Mouse (Mus musculus): Measurements from ENCODE around the gene Prkca. TPM values are rescaled to one million over a fixed set of nuclear protein-coding genes. Genes with fewer than 3 reads are reported as not detected.

Gene Prkca
- polyA plus RNA-seq, 1 experiment from 2014 or later: 4.5 TPM

GRCm38 (mm10) chr11:108309791-108310190, 33.9 kb downstream of the Prkca start:
- no peaks in the 10 kb centered on the region for H3K36me3 ChIP-seq (ENCODE audit: control insufficient read depth, insufficient read depth, low read length)
- H3K9me3 ChIP-seq (ENCODE audit: control insufficient read depth, low read length): no peaks in the 10 kb centered on the region
- 92% methylated on average over 5 of the region's 5 CpGs for WGBS
- H3K27me3 ChIP-seq (ENCODE audit: control insufficient read depth, insufficient read depth, low read length): no peaks in the 10 kb centered on the region
- H3K4me2 ChIP-seq: no peak overlapping the region
- no peak overlapping the region for H3K9ac ChIP-seq (ENCODE audit: low read length)
- peak; percentile 12 for DNase-seq (ENCODE audit: low spot score, missing footprints)
- H3K27ac ChIP-seq (ENCODE audit: low read depth, low read length): no peak overlapping the region
- ATAC-seq (ENCODE audit: low FRiP score): no peak
- no peak overlapping the region for H3K4me3 ChIP-seq (ENCODE audit: low read depth, low read length)
- no peaks in the 10 kb centered on the region for H3K4me1 ChIP-seq (ENCODE audit: control insufficient read depth, insufficient read depth, low read length)

DNA sequence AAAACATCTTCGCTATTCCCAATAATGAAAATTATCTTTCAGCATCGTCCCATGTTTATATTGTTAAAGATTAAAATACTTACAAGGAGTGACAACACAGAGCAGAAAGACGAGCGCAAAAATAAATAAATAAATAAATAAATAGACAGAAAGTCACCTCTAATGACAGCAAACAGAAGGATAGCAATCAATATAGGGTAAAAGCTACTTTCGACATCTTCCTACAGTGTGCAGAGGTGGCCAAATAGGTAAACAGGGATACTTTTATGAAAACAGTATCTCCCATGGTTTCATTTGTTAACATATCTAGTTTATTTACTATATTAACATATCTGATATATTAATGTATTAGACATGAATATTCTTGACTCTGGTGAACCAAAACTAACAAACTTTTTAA, 35.5 kb downstream of the Prkca start:
- Histone ChIP-seq H3K27ac (ENCODE audit: low read depth, low read length) (no peak overlapping the region), H3K4me3 (ENCODE audit: low read depth, low read length) (no peak overlapping the region), H3K27me3 (ENCODE audit: control insufficient read depth, insufficient read depth, low read length) (no peaks in the 10 kb centered on the region), H3K4me1 (ENCODE audit: control insufficient read depth, insufficient read depth, low read length) (no peaks in the 10 kb centered on the region), H3K9me3 (ENCODE audit: control insufficient read depth, low read length) (no peaks in the 10 kb centered on the region), H3K36me3 (ENCODE audit: control insufficient read depth, insufficient read depth, low read length) (no peaks in the 10 kb centered on the region), H3K4me2 (no peak overlapping the region), H3K9ac (ENCODE audit: low read length) (no peak overlapping the region)
- ATAC-seq (ENCODE audit: low FRiP score) (no peak), DNase-seq (ENCODE audit: low spot score, missing footprints) (peak; percentile 12)
- 93% methylated on average over 5 of the region's 5 CpGs for WGBS

DNA sequence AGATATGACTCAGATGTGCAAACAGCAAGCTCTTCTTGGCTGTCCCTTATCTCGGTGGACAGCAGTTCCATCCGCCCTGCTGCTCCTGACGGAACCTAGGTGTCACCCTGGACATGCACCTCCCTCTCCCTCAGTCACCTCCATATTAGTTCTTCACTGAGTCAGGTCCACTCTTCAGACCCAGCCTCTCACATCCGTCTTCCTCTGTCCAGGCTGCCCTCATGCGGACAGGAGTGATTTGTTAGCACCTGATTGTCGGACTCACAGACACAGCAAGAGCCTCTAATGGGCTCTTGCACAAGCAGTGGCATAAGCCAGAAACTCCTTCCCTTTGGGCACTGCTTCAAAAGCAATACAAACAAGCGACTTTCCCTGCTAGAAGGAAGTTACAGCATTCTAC, 36.5 kb downstream of the Prkca start:
- H3K9ac ChIP-seq (ENCODE audit: low read length): no peak overlapping the region
- no peak overlapping the region for H3K4me3 ChIP-seq (ENCODE audit: low read depth, low read length)
- H3K27ac ChIP-seq (ENCODE audit: low read depth, low read length): no peak overlapping the region
- H3K4me1 ChIP-seq (ENCODE audit: control insufficient read depth, insufficient read depth, low read length): no peaks in the 10 kb centered on the region
- 86% methylated on average over 7 of the region's 7 CpGs for WGBS
- ATAC-seq (ENCODE audit: low FRiP score) (no peak), DNase-seq (ENCODE audit: low spot score, missing footprints) (peak; percentile 26)
- H3K36me3 ChIP-seq (ENCODE audit: control insufficient read depth, insufficient read depth, low read length): no peaks in the 10 kb centered on the region
- H3K4me2 ChIP-seq: no peak overlapping the region
- no peaks in the 10 kb centered on the region for H3K9me3 ChIP-seq (ENCODE audit: control insufficient read depth, low read length)
- H3K27me3 ChIP-seq (ENCODE audit: control insufficient read depth, insufficient read depth, low read length): no peaks in the 10 kb centered on the region

GRCm38 (mm10) chr11:108303787-108304186, 39.9 kb downstream of the Prkca start:
- Histone ChIP-seq H3K27ac (ENCODE audit: low read depth, low read length) (no peak overlapping the region), H3K4me1 (ENCODE audit: control insufficient read depth, insufficient read depth, low read length) (no peaks in the 10 kb centered on the region), H3K27me3 (ENCODE audit: control insufficient read depth, insufficient read depth, low read length) (no peaks in the 10 kb centered on the region), H3K36me3 (ENCODE audit: control insufficient read depth, insufficient read depth, low read length) (no peaks in the 10 kb centered on the region), H3K4me3 (ENCODE audit: low read depth, low read length) (no peak overlapping the region), H3K9ac (ENCODE audit: low read length) (no peak overlapping the region), H3K4me2 (no peak overlapping the region), H3K9me3 (ENCODE audit: control insufficient read depth, low read length) (no peaks in the 10 kb centered on the region)
- WGBS: 90% methylated on average over 4 of the region's 4 CpGs
- ATAC-seq (ENCODE audit: low FRiP score): no peak
- peak; percentile 2 for DNase-seq (ENCODE audit: low spot score, missing footprints)

- DNase-seq (ENCODE audit: low spot score, missing footprints): peak; percentile 68
- Histone ChIP-seq H3K27me3 (ENCODE audit: control insufficient read depth, insufficient read depth, low read length) (no peaks in the 10 kb centered on the region), H3K9ac (ENCODE audit: low read length) (no peak overlapping the region), H3K36me3 (ENCODE audit: control insufficient read depth, insufficient read depth, low read length) (no peaks in the 10 kb centered on the region), H3K9me3 (ENCODE audit: control insufficient read depth, low read length) (no peaks in the 10 kb centered on the region), H3K4me3 (ENCODE audit: low read depth, low read length) (no peak overlapping the region), H3K27ac (ENCODE audit: low read depth, low read length) (no peak overlapping the region), H3K4me1 (ENCODE audit: control insufficient read depth, insufficient read depth, low read length) (peaks cover 4% of the 10 kb centered on the region; the same call in 1 of the 2 replicates), H3K4me2 (no peak overlapping the region)
- no peak for ATAC-seq (ENCODE audit: low FRiP score)
- 80% methylated on average over 10 of the region's 10 CpGs for WGBS
These were observed 41.8 kb downstream of the Prkca start for GRCm38 (mm10) chr11:108301796-108302490.

DNA sequence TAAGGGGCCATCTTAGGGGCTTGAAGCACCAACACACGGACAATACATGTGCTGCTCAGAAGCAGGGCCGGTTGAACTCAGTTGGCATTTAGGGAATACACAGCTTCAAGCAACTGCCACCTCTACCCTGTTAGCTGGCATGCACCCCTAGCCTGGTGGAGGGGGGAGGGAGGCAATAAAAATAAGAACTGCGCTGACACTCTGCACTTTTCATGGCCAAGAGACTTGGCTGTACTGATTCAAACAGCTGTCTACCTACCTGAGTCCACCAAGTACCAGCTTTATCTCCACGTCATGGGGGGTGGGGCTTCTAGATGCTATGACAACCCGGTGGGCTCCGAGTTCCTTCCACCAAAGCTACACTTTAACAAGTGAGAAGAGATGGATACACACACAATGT, 42.7 kb downstream of the Prkca start:
- peak; percentile 21 for DNase-seq (ENCODE audit: low spot score, missing footprints)
- no peak overlapping the region for H3K9ac ChIP-seq (ENCODE audit: low read length)
- H3K4me3 ChIP-seq (ENCODE audit: low read depth, low read length): no peak overlapping the region
- H3K27me3 ChIP-seq (ENCODE audit: control insufficient read depth, insufficient read depth, low read length): no peaks in the 10 kb centered on the region
- H3K9me3 ChIP-seq (ENCODE audit: control insufficient read depth, low read length): no peaks in the 10 kb centered on the region
- H3K4me1 ChIP-seq (ENCODE audit: control insufficient read depth, insufficient read depth, low read length): peaks cover 4% of the 10 kb centered on the region; the same call in 1 of the 2 replicates
- H3K4me2 ChIP-seq: no peak overlapping the region
- ATAC-seq (ENCODE audit: low FRiP score): no peak
- H3K27ac ChIP-seq (ENCODE audit: low read depth, low read length): no peak overlapping the region
- 75% methylated on average over 6 of the region's 6 CpGs for WGBS
- H3K36me3 ChIP-seq (ENCODE audit: control insufficient read depth, insufficient read depth, low read length): no peaks in the 10 kb centered on the region

DNA sequence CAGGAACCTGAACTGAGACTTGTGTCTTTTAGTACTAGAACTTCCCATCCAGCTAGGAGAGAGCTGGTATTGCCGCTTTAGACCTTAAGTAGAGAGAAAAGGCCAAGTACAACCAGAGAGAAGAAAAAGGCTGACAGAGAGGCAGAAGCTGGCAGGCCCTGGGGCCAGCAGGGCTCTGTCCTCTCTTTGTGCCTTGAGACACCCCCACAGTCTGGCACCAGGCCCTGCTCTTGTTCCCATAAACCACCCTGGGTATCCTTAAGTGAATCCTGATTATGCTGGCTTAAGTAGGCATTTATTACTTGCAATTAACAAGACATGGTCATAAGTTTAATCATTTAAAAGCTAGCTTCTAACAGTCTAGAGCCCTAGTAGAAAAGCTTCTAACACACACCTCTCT, 43.3 kb downstream of the Prkca start:
- Histone ChIP-seq H3K9ac (ENCODE audit: low read length) (no peak overlapping the region), H3K4me1 (ENCODE audit: control insufficient read depth, insufficient read depth, low read length) (peaks cover 4% of the 10 kb centered on the region; the same call in 1 of the 2 replicates), H3K27me3 (ENCODE audit: control insufficient read depth, insufficient read depth, low read length) (no peaks in the 10 kb centered on the region), H3K36me3 (ENCODE audit: control insufficient read depth, insufficient read depth, low read length) (no peaks in the 10 kb centered on the region), H3K4me3 (ENCODE audit: low read depth, low read length) (no peak overlapping the region), H3K4me2 (no peak overlapping the region), H3K27ac (ENCODE audit: low read depth, low read length) (no peak overlapping the region), H3K9me3 (ENCODE audit: control insufficient read depth, low read length) (no peaks in the 10 kb centered on the region)
- 89% methylated on average over 1 of the region's 1 CpGs for WGBS
- DNase-seq (ENCODE audit: low spot score, missing footprints) (peak; percentile 74), ATAC-seq (ENCODE audit: low FRiP score) (no peak)

DNA sequence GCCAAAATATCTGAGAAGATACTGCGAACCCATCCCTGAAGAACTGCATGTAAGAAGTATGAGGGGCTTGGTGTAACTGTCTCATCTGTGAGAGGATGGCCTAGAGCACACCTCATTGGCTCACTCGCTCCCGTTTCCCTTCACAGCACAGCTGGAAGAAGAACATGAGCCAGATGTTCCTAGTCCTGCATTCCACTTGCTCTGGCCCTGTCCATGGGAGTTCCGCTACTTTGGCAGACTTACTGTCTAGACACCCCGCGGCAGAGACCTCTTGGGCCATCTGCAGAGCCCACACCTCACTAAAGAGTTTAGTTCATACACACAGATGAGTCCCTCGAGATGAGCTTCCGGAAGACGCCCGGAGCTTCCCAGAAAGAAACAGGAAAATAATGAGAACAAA, 43.8 kb downstream of the Prkca start:
- Histone ChIP-seq H3K4me3 (ENCODE audit: low read depth, low read length) (no peak overlapping the region), H3K27me3 (ENCODE audit: control insufficient read depth, insufficient read depth, low read length) (no peaks in the 10 kb centered on the region), H3K9me3 (ENCODE audit: control insufficient read depth, low read length) (no peaks in the 10 kb centered on the region), H3K9ac (ENCODE audit: low read length) (no peak overlapping the region), H3K4me1 (ENCODE audit: control insufficient read depth, insufficient read depth, low read length) (peaks cover 4% of the 10 kb centered on the region; the same call in 1 of the 2 replicates), H3K4me2 (no peak overlapping the region), H3K27ac (ENCODE audit: low read depth, low read length) (no peak overlapping the region), H3K36me3 (ENCODE audit: control insufficient read depth, insufficient read depth, low read length) (no peaks in the 10 kb centered on the region)
- ATAC-seq (ENCODE audit: low FRiP score) (no peak), DNase-seq (ENCODE audit: low spot score, missing footprints) (peak; percentile 31)
- WGBS: 85% methylated on average over 10 of the region's 10 CpGs

- H3K27me3 ChIP-seq (ENCODE audit: control insufficient read depth, insufficient read depth, low read length): no peaks in the 10 kb centered on the region
These were observed 45.8 kb downstream of the Prkca start for GRCm38 (mm10) chr11:108297956-108298355.

More at GRCm38 (mm10) chr11:108297956-108298355, 45.8 kb downstream of the Prkca start:
- Histone ChIP-seq H3K4me3 (ENCODE audit: low read depth, low read length) (no peak overlapping the region), H3K9me3 (ENCODE audit: control insufficient read depth, low read length) (no peaks in the 10 kb centered on the region), H3K36me3 (ENCODE audit: control insufficient read depth, insufficient read depth, low read length) (no peaks in the 10 kb centered on the region), H3K27ac (ENCODE audit: low read depth, low read length) (no peak overlapping the region), H3K9ac (ENCODE audit: low read length) (no peak overlapping the region), H3K4me2 (no peak overlapping the region), H3K4me1 (ENCODE audit: control insufficient read depth, insufficient read depth, low read length) (peaks cover 4% of the 10 kb centered on the region; the same call in 1 of the 2 replicates)
- DNase-seq (ENCODE audit: low spot score, missing footprints) (peak; percentile 85), ATAC-seq (ENCODE audit: low FRiP score) (no peak)
- WGBS: 18% methylated on average over 8 of the region's 8 CpGs

Data from midbrain, embryonic 11.5 days (tissue).